Mouse (Mus musculus): ENCODE data around the gene Tax1bp1. TPM values are rescaled to one million over a fixed set of nuclear protein-coding genes. Genes with fewer than 3 reads are reported as not detected.
A peak's percentile ranks its signal among the peaks of the same experiment; 100 is the strongest.

The Tax1bp1 gene
- total and polyA plus RNA-seq, 3 experiments = 13.5 to 165 (median 153) TPM

DNA sequence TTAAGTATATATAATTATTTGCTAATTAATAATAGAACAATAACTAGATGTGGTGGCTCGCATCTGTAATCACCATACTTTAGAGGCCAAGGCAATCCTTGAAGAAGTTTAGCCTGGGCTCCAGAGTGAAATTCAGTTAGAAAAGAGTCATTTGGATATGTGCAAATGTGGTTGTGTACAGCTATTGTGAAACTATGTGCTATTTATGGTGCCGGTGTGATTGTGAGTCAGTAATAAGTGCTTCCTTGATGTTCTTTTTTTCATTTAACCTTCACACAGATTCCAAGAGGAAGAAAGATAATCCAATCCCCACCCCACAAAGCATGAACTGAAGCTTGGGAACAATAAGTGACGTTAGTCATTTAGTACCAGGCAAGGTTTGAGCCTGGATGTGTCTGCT is 30.9 kb upstream of the Tax1bp1 start:
- Histone ChIP-seq H3K4me1 (ENCODE audit: insufficient read depth, low read depth, low read length) (peaks cover 14% of the 10 kb centered on the region), H3K27me3 (ENCODE audit: insufficient read depth, low read length) (peaks cover 39% of the 10 kb centered on the region), H3K4me3 (ENCODE audit: low read depth, low read length) (no peak overlapping the region), H3K36me3 (replicated peaks) (no peaks in the 10 kb centered on the region), H3K9me3 (replicated peaks) (no peaks in the 10 kb centered on the region)
- TF ChIP-seq TAL1 (conservative IDR thresholded peaks at IDR 0.05; ENCODE audit: low read depth, low read length) (no peak), CTCF (IDR thresholded peaks at IDR 0.05; ENCODE audit: low read depth, low read length) (no peak)
- ATAC-seq (ENCODE audit: extremely low read depth, insufficient number of reproducible peaks, low FRiP score, poor library complexity, severe bottlenecking) (no peak), DNase-seq (ENCODE audit: low spot score) (no peak)

DNA sequence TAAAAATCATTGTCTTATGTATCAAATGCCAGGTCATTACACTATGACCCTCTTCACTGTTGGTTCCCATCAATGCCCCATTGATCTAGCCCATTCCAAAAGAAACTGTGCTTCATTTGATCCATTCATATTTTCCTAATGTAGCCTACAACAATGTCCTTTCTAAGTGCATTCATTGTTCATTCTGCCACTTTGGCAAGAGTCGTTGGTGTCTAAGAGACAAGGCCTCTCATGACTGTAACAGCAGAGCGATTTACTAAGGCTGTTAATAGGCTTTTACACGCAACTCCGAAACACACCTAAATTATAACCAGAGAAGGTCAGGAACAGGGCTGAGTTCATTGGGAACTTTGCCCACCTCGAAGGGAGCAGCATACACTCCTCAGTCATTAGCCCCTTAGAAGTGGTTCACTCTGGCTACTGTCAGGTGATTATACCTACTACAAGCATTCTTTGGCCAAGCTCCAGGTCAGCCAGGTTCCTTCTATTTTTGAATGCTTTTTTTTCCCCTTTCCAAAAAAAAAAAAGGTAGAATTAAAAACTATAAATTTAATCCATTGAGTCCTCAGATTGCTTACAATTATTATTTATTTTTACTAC is 26.5 kb upstream of the Tax1bp1 start:
- TF ChIP-seq CTCF (IDR thresholded peaks at IDR 0.05; ENCODE audit: low read depth, low read length) (no peak), GATA1 (IDR thresholded peaks at IDR 0.05; ENCODE audit: borderline replicate concordance, low read length) (no peak), POLR2AphosphoS5 (IDR thresholded peaks at IDR 0.05; ENCODE audit: insufficient replicate concordance, low read depth, low read length) (no peak), TAL1 (conservative IDR thresholded peaks at IDR 0.05; ENCODE audit: low read depth, low read length) (no peak), GATA2 (IDR thresholded peaks at IDR 0.05; ENCODE audit: borderline replicate concordance, low read depth, low read length) (no peak)
- Histone ChIP-seq H3K27me3 (ENCODE audit: insufficient read depth, low read length) (peaks cover 39% of the 10 kb centered on the region), H3K36me3 (replicated peaks) (no peaks in the 10 kb centered on the region), H3K9me3 (replicated peaks) (no peaks in the 10 kb centered on the region), H3K4me1 (ENCODE audit: insufficient read depth, low read depth, low read length) (0 out of 2 replicates have a peak, but pooled peaks cover 2% of the 10 kb centered on the region), H3K4me3 (ENCODE audit: low read depth, low read length) (no peak overlapping the region)
- ATAC-seq (ENCODE audit: extremely low read depth, insufficient number of reproducible peaks, low FRiP score, poor library complexity, severe bottlenecking) (no peak), DNase-seq (ENCODE audit: low spot score) (no peak)

DNA sequence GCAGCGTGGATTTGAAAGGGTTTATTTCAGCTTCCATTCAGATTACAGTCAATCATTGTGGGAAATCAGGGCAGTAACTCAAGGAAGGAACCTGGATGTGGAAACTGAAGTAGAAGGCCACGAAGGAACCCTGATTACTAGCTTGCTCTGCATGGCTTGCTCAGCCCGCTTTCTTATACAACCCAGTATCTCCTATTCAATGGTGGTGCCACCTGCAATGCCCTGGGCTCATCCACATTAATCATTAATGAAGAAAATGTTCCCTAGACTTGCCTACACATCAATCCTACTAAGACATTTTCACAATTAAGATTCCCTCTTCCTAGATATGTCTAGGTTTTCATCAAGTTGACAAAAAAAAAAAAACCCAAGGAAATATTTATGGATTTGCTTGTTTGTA is 23.2 kb upstream of the Tax1bp1 start:
- no peak for DNase-seq (ENCODE audit: low spot score)
- ATAC-seq (ENCODE audit: extremely low read depth, insufficient number of reproducible peaks, low FRiP score, poor library complexity, severe bottlenecking) = no peak
- Histone ChIP-seq H3K9me3 (replicated peaks) (no peaks in the 10 kb centered on the region), H3K36me3 (replicated peaks) (no peaks in the 10 kb centered on the region), H3K4me3 (ENCODE audit: low read depth, low read length) (no peak overlapping the region), H3K4me1 (ENCODE audit: insufficient read depth, low read depth, low read length) (0 out of 2 replicates have a peak, but pooled peaks cover 4% of the 10 kb centered on the region), H3K27me3 (ENCODE audit: insufficient read depth, low read length) (peaks cover 23% of the 10 kb centered on the region)
- TF ChIP-seq POLR2AphosphoS5 (IDR thresholded peaks at IDR 0.05; ENCODE audit: insufficient replicate concordance, low read depth, low read length) = no peak
- TF ChIP-seq GATA2 (IDR thresholded peaks at IDR 0.05; ENCODE audit: borderline replicate concordance, low read depth, low read length) = no peak
- TF ChIP-seq GATA1 (IDR thresholded peaks at IDR 0.05; ENCODE audit: borderline replicate concordance, low read length) = no peak
- no peak for TF ChIP-seq TAL1 (conservative IDR thresholded peaks at IDR 0.05; ENCODE audit: low read depth, low read length)
- no peak for TF ChIP-seq CTCF (IDR thresholded peaks at IDR 0.05; ENCODE audit: low read depth, low read length)

DNA sequence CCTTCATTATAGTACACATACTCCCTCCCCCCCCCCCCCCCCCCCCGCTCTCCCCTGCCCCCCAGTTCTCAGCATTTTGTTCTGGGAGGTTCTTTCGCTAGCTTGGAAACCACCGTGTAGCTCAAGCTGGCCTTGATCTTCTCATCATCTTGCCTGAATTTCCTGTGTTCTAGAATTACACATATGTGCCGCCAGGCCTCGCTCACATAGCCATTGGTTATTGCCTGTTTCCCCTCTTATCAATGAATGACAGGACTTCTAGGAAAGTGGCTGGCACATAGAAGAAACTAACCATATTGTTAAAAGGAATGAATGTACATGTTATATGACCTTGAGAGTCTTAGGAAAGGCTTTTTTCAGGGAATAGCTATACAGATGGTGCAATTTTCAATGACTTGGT is 21.7 kb upstream of the Tax1bp1 start:
- DNase-seq (ENCODE audit: low spot score) (no peak), ATAC-seq (ENCODE audit: extremely low read depth, insufficient number of reproducible peaks, low FRiP score, poor library complexity, severe bottlenecking) (no peak)
- TF ChIP-seq GATA1 (IDR thresholded peaks at IDR 0.05; ENCODE audit: borderline replicate concordance, low read length) = no peak
- no peak for TF ChIP-seq POLR2AphosphoS5 (IDR thresholded peaks at IDR 0.05; ENCODE audit: insufficient replicate concordance, low read depth, low read length)
- no peak for TF ChIP-seq TAL1 (conservative IDR thresholded peaks at IDR 0.05; ENCODE audit: low read depth, low read length)
- Histone ChIP-seq H3K9me3 (replicated peaks) (no peaks in the 10 kb centered on the region), H3K27me3 (ENCODE audit: insufficient read depth, low read length) (peaks cover 18% of the 10 kb centered on the region), H3K4me1 (ENCODE audit: insufficient read depth, low read depth, low read length) (0 out of 2 replicates have a peak, but pooled peaks cover 4% of the 10 kb centered on the region), H3K36me3 (replicated peaks) (no peaks in the 10 kb centered on the region), H3K4me3 (ENCODE audit: low read depth, low read length) (no peak overlapping the region)

DNA sequence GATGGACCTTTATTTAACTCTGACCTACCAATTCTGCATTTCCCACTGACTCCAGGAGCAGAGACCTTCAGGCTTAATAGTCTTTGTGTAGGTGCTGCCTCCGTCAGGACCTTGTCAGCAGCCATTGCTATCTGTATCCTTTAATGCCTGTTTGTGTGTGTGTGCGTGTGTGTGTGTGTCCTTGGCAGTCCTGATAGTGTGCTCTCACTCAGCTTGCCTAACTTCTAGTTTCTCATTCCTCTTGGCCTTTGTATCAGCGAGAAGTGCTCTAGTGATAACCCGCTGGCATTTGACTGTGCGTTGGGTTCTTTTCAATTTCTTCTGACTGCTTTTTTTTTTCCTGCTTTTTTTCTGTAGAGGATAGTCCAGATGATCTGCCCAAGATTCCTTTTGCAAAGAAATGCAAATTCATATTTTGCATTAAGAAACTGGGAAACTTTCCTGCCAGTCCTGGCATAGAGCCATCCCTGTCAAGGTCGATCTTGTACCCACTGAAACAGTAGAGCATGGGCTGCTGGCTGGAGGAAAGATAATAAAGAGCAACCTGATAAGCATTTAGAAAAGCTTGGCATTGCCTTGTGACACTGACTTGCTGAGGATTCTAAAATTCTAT is 21.0 kb upstream of the Tax1bp1 start:
- Histone ChIP-seq H3K4me3 (ENCODE audit: low read depth, low read length) (no peak overlapping the region), H3K27me3 (ENCODE audit: insufficient read depth, low read length) (peaks cover 15% of the 10 kb centered on the region), H3K9me3 (replicated peaks) (no peaks in the 10 kb centered on the region), H3K4me1 (ENCODE audit: insufficient read depth, low read depth, low read length) (0 out of 2 replicates have a peak, but pooled peaks cover 4% of the 10 kb centered on the region), H3K36me3 (replicated peaks) (no peaks in the 10 kb centered on the region)
- DNase-seq (ENCODE audit: low spot score) (no peak), ATAC-seq (ENCODE audit: extremely low read depth, insufficient number of reproducible peaks, low FRiP score, poor library complexity, severe bottlenecking) (no peak)
- no peak for TF ChIP-seq CTCF (IDR thresholded peaks at IDR 0.05; ENCODE audit: low read depth, low read length)
- no peak for TF ChIP-seq GATA2 (IDR thresholded peaks at IDR 0.05; ENCODE audit: borderline replicate concordance, low read depth, low read length)
- TF ChIP-seq GATA1 (IDR thresholded peaks at IDR 0.05; ENCODE audit: borderline replicate concordance, low read length) = no peak
- TF ChIP-seq POLR2AphosphoS5 (IDR thresholded peaks at IDR 0.05; ENCODE audit: insufficient replicate concordance, low read depth, low read length) = no peak
- TF ChIP-seq TAL1 (conservative IDR thresholded peaks at IDR 0.05; ENCODE audit: low read depth, low read length) = no peak

DNA sequence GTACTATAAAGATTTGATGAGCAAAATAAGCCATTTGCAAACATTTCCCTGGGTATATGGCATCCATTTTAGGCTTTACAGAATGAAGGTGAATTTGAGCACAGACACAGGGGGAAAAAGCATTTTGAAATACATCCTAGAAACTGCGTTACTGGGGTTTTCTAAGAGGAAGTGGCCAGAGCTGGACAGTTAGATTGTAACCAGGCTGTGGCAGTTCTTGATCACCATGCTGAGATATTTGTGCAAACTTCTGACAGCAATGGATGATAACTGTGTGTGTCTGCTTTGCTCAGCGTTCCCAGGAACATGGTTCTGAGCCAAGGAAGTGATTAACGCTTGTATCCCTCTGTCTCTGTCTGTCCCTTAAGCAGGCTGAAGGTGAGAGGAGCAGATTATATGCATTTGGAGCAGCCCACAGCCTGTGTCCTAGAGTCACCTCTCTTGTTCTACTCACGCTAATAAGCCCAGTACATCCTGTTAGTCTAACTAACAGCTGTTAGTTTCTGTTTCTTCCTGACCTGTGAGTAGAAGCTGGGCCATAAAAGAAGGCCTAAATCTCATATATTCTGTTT is 15.5 kb upstream of the Tax1bp1 start:
- Histone ChIP-seq H3K9me3 (replicated peaks) (no peaks in the 10 kb centered on the region), H3K36me3 (replicated peaks) (no peaks in the 10 kb centered on the region), H3K27me3 (ENCODE audit: insufficient read depth, low read length) (peaks cover 6% of the 10 kb centered on the region; the same call in 1 of the 2 replicates), H3K4me3 (ENCODE audit: low read depth, low read length) (no peak overlapping the region; the same call in 1 of the 2 replicates), H3K4me1 (ENCODE audit: insufficient read depth, low read depth, low read length) (peaks cover 18% of the 10 kb centered on the region)
- DNase-seq (ENCODE audit: low spot score) (no peak), ATAC-seq (ENCODE audit: extremely low read depth, insufficient number of reproducible peaks, low FRiP score, poor library complexity, severe bottlenecking) (peak; percentile 54)
- TF ChIP-seq GATA2 (IDR thresholded peaks at IDR 0.05; ENCODE audit: borderline replicate concordance, low read depth, low read length) = no peak
- no peak for TF ChIP-seq TAL1 (conservative IDR thresholded peaks at IDR 0.05; ENCODE audit: low read depth, low read length)
- no peak for TF ChIP-seq CTCF (IDR thresholded peaks at IDR 0.05; ENCODE audit: low read depth, low read length)
- no peak for TF ChIP-seq GATA1 (IDR thresholded peaks at IDR 0.05; ENCODE audit: borderline replicate concordance, low read length)
- no peak for TF ChIP-seq POLR2AphosphoS5 (IDR thresholded peaks at IDR 0.05; ENCODE audit: insufficient replicate concordance, low read depth, low read length)

Measured in G1E (cell line).